ENCODE assay signal across 8 mouse cellular contexts in genomic region chr15:30885410-30885809, GRCm38 (mm10).
DNase-seq lines count a peak whose midpoint lies in the region; ATAC-seq and TF ChIP-seq lines count a peak whose summit lies in the region.

No protein-coding gene starts in this region.

- H3K4me1 ChIP-seq in stomach, postnatal 0 days (replicated peaks; ENCODE audit: control insufficient read depth, insufficient read depth), result no peaks in the 10 kb centered on the region

- 31% methylated on average over 6 of the region's 6 CpGs for WGBS in stomach, postnatal 0 days

- DNase-seq in adrenal gland, adult 8-10 months, result peak; percentile 1
- DNase-seq in adrenal gland, postnatal 4 days (ENCODE audit: low spot score in 2 of 2), result no peak
- DNase-seq in urinary bladder, postnatal 14 days (ENCODE audit: low spot score), result peak; percentile 25
- no peak for DNase-seq in urinary bladder, adult 2 months (ENCODE audit: low spot score)
- DNase-seq in heart, postnatal 36 days, result peak; percentile 2 to 3
- DNase-seq in stomach, postnatal 0 days (ENCODE audit: low spot score), result peak; percentile 27
- no peak for DNase-seq in layer of hippocampus, postnatal 25 days (ENCODE audit: extremely low spot score in 1 of 2, low spot score in 1 of 2)
- DNase-seq in spleen, postnatal 14 days (ENCODE audit: low spot score in 2 of 2), result no peak

- no peak overlapping the region for H3K9ac ChIP-seq in stomach, postnatal 0 days (ENCODE audit: low read length)

- no peak overlapping the region for H3K27ac ChIP-seq in stomach, postnatal 0 days (replicated peaks)

- no peak for TF ChIP-seq CTCF in stomach, postnatal 0 days (IDR thresholded peaks at IDR 0.05; ENCODE audit: low read depth)

- no peak overlapping the region for H3K4me3 ChIP-seq in stomach, postnatal 0 days (ENCODE audit: low read depth, low read length)

- H3K27me3 ChIP-seq in stomach, postnatal 0 days (ENCODE audit: control insufficient read depth, insufficient read depth, low read length), result no peaks in the 10 kb centered on the region

- no peak for TF ChIP-seq EP300 in stomach, postnatal 0 days (optimal IDR thresholded peaks at IDR 0.05)

- H3K4me2 ChIP-seq in stomach, postnatal 0 days (replicated peaks; ENCODE audit: low read depth), result no peak overlapping the region

- no peaks in the 10 kb centered on the region for H3K9me3 ChIP-seq in stomach, postnatal 0 days (ENCODE audit: control insufficient read depth, low read length)

- intact Hi-C loops in heart, postnatal 36 days (cut with DNase I), result no loop called here

- no peaks in the 10 kb centered on the region for H3K36me3 ChIP-seq in stomach, postnatal 0 days (ENCODE audit: control insufficient read depth, insufficient read depth, low read length)

- 0 out of 2 replicates have a peak, but pooled peaks have one; percentile 32 for ATAC-seq in stomach, postnatal 0 days (ENCODE audit: low FRiP score, low TSS enrichment)

Comparison
In these comparisons a context has a peak if more than half of its experiments do, and no peak if none do; other contexts are left out.
1. DNase-seq: peak in adrenal gland, adult 8-10 months (single experiment), urinary bladder, postnatal 14 days (single experiment), heart, postnatal 36 days (2 of 2) and stomach, postnatal 0 days (single experiment); none in adrenal gland, postnatal 4 days (0 of 2), urinary bladder, adult 2 months (single experiment), layer of hippocampus, postnatal 25 days (0 of 2) and spleen, postnatal 14 days (0 of 2).